Mouse (Mus musculus) liver, embryonic 12.5 days (tissue): Measurements from ENCODE around the gene Capns1. TPM values are rescaled to one million over a fixed set of nuclear protein-coding genes. Genes with fewer than 3 reads are reported as not detected.
"Not testable (repeated sequence)": the region's sequence is repeated elsewhere in the genome, so short reads cannot be mapped to it uniquely, and the experiment has no call there.

Experiments used
- ATAC-seq: fragments of 200-750 bp; cut with Nextera tagmentation; 2 replicates; pipeline ENCODE4 v1.8.0; 2017; ENCODE audit warnings: moderate number of reproducible peaks, mild to moderate bottlenecking, moderate library complexity
- H3K27ac ChIP-seq: fragments of 300-500 bp; sonication (generic); 2 replicates; pipeline ENCODE4 v1.5.1; 2016; ENCODE audit warnings: mild to moderate bottlenecking
- H3K27me3 ChIP-seq: fragments of 300-500 bp; sonication (generic); replicated peaks from 2 replicates; pipeline ENCODE4 v1.6.1; 2016; ENCODE audit warnings: mild to moderate bottlenecking, moderate library complexity
- H3K36me3 ChIP-seq: fragments of 300-500 bp; sonication (generic); 2 replicates; pipeline ENCODE4 v1.6.1; 2016; ENCODE audit warnings: mild to moderate bottlenecking, moderate library complexity
- H3K4me1 ChIP-seq: fragments of 300-500 bp; sonication (generic); 2 replicates; pipeline ENCODE4 v1.6.1; 2016
- H3K4me2 ChIP-seq: fragments of 300-500 bp; sonication (generic); 2 replicates; pipeline ENCODE4 v1.6.1; 2016; ENCODE audit warnings: mild to moderate bottlenecking, moderate library complexity
- H3K4me3 ChIP-seq: fragments of 300-500 bp; sonication (generic); 2 replicates; pipeline ENCODE4 v1.5.1; 2016; ENCODE audit warnings: mild to moderate bottlenecking, moderate library complexity
- H3K9ac ChIP-seq: fragments of 300-500 bp; sonication (generic); 2 replicates; pipeline ENCODE4 v1.6.1; 2016; ENCODE audit warnings: mild to moderate bottlenecking, moderate library complexity
- H3K9me3 ChIP-seq: fragments of 300-500 bp; sonication (generic); replicated peaks from 2 replicates; pipeline ENCODE4 v1.6.1; 2016; ENCODE audit warnings: mild to moderate bottlenecking, moderate library complexity
- WGBS: fragments of 180-500 bp; shearing (Covaris S2); methylation state at CpG from one replicate; pipeline ENCODE4 v1.1.7; 2016; ENCODE audit not compliant: insufficient replicate concordance; 5-methylcytosine and 5-hydroxymethylcytosine counted together
- polyA plus RNA-seq: library from polyadenylated mRNA; unstranded; fragments of >200 nt; fragmentation: Nextera tagmentation; extraction: Ambion mirVana; gene quantifications from 2 replicates; pipeline ENCODE4 v1.2.1, GENCODE M21; 2016

Gene Capns1
- polyA plus RNA-seq, 1 experiment from 2014 or later = 49.2 TPM

GRCm38 (mm10) chr7:30200661-30201060 is 2.0 kb upstream of the Capns1 start:
- not testable (repeated sequence) for H3K27ac ChIP-seq, H3K9me3 ChIP-seq, H3K27me3 ChIP-seq, H3K4me2 ChIP-seq, H3K4me3 ChIP-seq, H3K36me3 ChIP-seq, H3K9ac ChIP-seq, ATAC-seq
- peaks cover 30% of the 10 kb centered on the region for H3K4me1 ChIP-seq
- WGBS = 71% methylated on average over 5 of the region's 5 CpGs

DNA sequence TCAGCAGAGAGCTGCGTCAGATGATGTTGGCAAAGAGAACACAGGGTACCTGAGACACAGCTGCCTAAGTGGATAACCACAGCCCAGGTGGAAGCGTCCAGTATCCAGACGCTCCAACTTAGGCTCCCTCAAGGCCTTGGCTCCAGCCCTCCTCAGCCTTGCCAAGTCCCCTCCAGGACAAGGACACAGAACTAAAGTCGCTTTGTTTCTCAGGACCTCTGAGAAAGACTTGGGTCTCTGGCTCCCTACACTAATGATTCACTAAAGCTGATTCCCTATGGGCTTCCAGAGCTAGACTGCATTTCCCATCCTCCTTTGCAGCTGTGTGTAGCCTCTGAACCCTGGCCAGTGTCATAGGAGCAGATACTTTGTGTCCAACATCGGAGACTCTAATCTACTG is 1.6 kb upstream of the Capns1 start:
- H3K4me1 ChIP-seq = peaks cover 34% of the 10 kb centered on the region
- WGBS = 76% methylated on average over 5 of the region's 5 CpGs
- H3K4me2 ChIP-seq = no peak overlapping the region
- no peaks in the 10 kb centered on the region for H3K27me3 ChIP-seq
- ATAC-seq = no peak
- no peak overlapping the region for H3K27ac ChIP-seq
- no peak overlapping the region for H3K4me3 ChIP-seq
- no peak overlapping the region for H3K9ac ChIP-seq
- H3K9me3 ChIP-seq = no peaks in the 10 kb centered on the region
- no peaks in the 10 kb centered on the region for H3K36me3 ChIP-seq

DNA sequence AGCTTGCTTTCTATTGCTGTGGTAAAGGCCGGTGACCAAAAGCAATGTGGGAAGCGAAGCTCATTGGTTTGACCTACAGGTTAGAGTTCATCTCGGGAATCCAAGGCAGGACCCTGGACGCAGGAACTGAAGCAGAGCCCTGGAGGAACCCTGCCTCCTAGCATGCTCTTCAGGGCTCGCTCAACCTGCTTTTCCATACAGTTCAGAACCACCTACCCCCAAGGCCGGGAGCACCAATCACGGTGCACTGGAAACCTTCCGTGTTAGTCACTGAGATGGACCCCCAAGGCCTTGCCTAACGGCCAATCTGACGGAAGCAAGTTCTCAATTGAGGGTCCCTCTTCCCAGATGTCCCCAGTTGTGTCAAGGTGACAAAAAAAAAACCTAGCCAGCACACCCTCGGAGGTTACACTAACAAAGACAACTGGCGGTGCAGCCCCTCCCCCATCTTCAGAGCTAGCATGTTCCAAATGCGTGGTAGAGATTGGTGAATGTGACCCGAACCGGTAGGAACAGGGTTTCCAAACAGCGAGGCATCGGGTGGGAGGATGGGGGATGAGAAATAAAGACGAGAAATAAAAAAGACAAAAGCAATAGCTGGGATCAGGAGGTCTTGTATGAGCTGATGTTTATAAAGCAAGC is 1.0 kb upstream of the Capns1 start:
- no peak for ATAC-seq
- Histone ChIP-seq H3K9me3 (no peaks in the 10 kb centered on the region), H3K4me2 (no peak overlapping the region), H3K4me3 (no peak overlapping the region), H3K9ac (no peak overlapping the region), H3K27me3 (no peaks in the 10 kb centered on the region), H3K4me1 (peaks cover 33% of the 10 kb centered on the region), H3K36me3 (no peaks in the 10 kb centered on the region), H3K27ac (no peak overlapping the region)
- WGBS = 67% methylated on average over 18 of the region's 18 CpGs

- H3K4me3 ChIP-seq = no peak overlapping the region
- no peak for ATAC-seq
- no peaks in the 10 kb centered on the region for H3K9me3 ChIP-seq
- H3K9ac ChIP-seq = no peak overlapping the region
- H3K4me2 ChIP-seq = no peak overlapping the region
- 65% methylated on average over 5 of the region's 5 CpGs for WGBS
- H3K36me3 ChIP-seq = peaks cover 6% of the 10 kb centered on the region
- H3K27ac ChIP-seq = no peak overlapping the region
- H3K27me3 ChIP-seq = no peaks in the 10 kb centered on the region
- H3K4me1 ChIP-seq = peaks cover 34% of the 10 kb centered on the region
These were observed 950 bp downstream of the Capns1 start for GRCm38 (mm10) chr7:30197592-30198129.

DNA sequence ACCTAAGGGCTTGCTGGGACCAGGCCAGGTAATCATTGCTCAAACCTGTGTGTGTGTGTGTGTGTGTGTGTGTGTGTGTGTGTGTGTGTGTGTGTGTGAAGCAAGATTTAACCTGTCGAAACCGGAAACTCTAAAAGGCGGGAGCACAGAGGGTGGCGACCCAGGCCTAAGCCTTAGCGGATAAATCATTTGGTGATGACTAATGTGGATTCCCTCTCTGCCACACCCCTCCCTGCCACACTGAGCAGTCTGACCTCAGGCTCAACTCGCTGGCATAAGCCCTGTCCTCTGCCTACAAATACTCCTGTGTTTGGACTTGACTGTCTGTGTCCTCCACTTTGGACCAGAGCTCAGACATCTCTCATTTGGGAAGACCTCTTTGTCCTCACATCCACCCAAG is 2.4 kb downstream of the Capns1 start:
- Histone ChIP-seq H3K27me3 (no peaks in the 10 kb centered on the region), H3K9ac (no peak overlapping the region), H3K4me2 (no peak overlapping the region), H3K4me3 (no peak overlapping the region), H3K4me1 (peaks cover 37% of the 10 kb centered on the region), H3K27ac (0 out of 2 replicates have a peak overlapping the region, but pooled peaks have one; percentile 38), H3K36me3 (peaks cover 20% of the 10 kb centered on the region), H3K9me3 (no peaks in the 10 kb centered on the region)
- ATAC-seq = no peak
- WGBS = 52% methylated on average over 6 of the region's 6 CpGs

DNA sequence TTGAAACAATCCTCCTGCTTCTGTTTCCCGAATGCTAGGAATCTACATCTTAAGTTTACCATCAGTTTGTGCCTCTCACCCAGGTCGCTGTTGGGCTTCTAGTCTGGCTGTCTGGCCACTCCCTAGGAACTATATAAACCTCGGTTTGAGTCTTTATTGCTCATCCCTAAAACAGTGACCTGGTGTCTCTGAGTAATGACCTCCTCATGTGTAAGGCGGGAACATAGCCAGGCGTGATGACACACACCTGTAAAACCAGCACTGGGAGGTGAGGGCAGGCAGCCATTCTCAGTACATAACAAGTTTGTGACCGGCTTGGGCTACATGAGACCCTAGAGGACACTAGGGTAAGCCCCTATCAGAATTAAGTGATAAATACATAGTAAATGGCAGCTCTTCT is 3.1 kb downstream of the Capns1 start:
- Histone ChIP-seq H3K9ac (peak overlapping the region; percentile 87), H3K4me3 (peak overlapping the region; percentile 79), H3K4me2 (peak overlapping the region; percentile 88), H3K9me3 (no peaks in the 10 kb centered on the region), H3K27ac (peak overlapping the region; percentile 92), H3K4me1 (peaks cover 37% of the 10 kb centered on the region), H3K27me3 (no peaks in the 10 kb centered on the region), H3K36me3 (peaks cover 28% of the 10 kb centered on the region)
- 66% methylated on average over 6 of the region's 6 CpGs for WGBS
- ATAC-seq = no peak

DNA sequence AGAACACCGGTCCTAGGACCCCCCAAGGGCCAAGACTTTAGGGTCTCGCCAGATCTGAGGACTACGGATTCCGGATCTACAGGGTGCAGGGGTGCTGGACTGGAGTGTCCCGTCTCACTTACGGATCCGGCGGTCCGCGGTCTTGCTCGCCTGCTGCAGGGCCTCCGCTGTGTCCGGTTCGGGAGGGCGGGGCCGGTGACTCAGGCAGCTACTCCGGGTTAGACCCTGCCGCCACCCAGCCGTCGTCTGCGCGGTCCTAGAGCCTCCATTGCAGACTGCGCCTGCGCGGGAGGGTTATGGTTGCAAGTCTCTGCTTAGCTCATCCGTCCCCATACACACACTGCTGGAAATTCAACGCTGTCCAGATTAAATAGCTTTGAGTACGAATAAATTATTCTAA is 3.7 kb downstream of the Capns1 start:
- Histone ChIP-seq H3K4me2 (peak overlapping the region; percentile 88), H3K4me1 (peaks cover 37% of the 10 kb centered on the region), H3K9me3 (no peaks in the 10 kb centered on the region), H3K36me3 (peaks cover 33% of the 10 kb centered on the region), H3K9ac (peak overlapping the region; percentile 87), H3K4me3 (peak overlapping the region; percentile 79), H3K27ac (peak overlapping the region; percentile 92), H3K27me3 (no peaks in the 10 kb centered on the region)
- WGBS = under 1% methylated on average over 28 of the region's 28 CpGs
- ATAC-seq = peak; percentile 90

DNA sequence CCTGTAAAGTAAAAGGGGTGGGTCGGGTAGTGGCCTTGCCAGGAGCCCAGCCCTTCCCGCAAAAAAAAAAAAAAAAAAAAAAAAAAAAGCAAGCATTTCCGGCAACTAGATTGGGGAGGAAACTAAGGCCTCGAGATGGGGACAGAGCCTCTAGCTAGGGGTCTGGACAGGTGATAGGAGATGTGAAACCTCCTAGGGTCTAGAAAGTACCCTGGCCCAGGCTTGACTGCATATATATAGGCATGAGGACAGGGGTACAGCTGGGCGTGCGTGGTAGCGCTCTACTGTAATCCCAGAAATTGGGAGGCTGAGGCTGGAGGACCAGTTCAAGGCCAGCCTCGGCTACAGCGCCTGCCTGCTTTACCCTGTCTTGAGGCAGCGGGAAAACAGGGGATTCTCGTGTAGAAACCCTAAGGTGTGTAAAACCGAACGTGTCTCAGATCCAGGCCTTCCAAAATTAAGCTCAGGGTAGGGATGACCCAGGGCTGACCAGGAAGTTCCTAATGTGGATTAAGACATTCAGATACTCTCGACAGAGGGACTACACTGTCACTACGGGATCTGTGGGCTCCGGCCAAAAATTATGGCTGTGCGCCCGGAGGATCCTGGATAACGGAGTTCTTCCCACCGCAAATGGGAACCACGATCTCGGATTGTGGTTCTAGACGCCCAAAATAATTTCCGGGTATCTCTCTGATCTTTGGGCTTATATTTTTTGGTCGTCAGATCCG is 4.3 kb downstream of the Capns1 start:
- Histone ChIP-seq H3K9me3 (no peaks in the 10 kb centered on the region), H3K27me3 (no peaks in the 10 kb centered on the region), H3K36me3 (peaks cover 38% of the 10 kb centered on the region), H3K4me3 (peak overlapping the region; percentile 79), H3K4me2 (peak overlapping the region; percentile 88), H3K9ac (peak overlapping the region; percentile 87), H3K4me1 (peaks cover 37% of the 10 kb centered on the region), H3K27ac (peak overlapping the region; percentile 92)
- ATAC-seq = peak; percentile 51
- under 1% methylated on average over 26 of the region's 26 CpGs for WGBS

GRCm38 (mm10) chr7:30193581-30194100 is 5.0 kb downstream of the Capns1 start:
- no peaks in the 10 kb centered on the region for H3K27me3 ChIP-seq
- H3K9ac ChIP-seq = peak overlapping the region; percentile 87
- no peaks in the 10 kb centered on the region for H3K9me3 ChIP-seq
- H3K36me3 ChIP-seq = peaks cover 44% of the 10 kb centered on the region
- ATAC-seq = peak; percentile 80
- peak overlapping the region; percentile 88 for H3K4me2 ChIP-seq
- peak overlapping the region; percentile 92 for H3K27ac ChIP-seq
- H3K4me1 ChIP-seq = peaks cover 36% of the 10 kb centered on the region
- WGBS = 2% methylated on average over 26 of the region's 26 CpGs
- peak overlapping the region; percentile 79 for H3K4me3 ChIP-seq

DNA sequence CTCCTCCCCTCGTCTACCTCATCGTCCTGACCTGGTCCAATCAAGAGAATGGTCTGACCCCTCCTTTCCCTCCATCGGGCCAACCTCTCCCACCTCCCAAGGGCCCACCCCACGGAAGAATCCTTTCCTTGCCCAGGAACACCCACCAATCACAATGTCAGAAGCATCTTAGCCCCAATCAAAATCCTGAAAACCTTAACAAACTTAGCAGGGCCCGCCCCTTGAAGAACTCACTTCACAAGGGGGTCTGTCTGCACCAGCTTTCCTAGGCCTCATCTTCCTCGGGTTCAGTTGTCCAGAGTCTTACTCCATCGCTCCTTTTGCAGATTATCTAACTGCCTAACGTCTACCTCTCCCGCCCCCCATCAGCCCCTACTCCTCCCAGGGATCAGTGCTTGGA is 5.6 kb downstream of the Capns1 start:
- no peaks in the 10 kb centered on the region for H3K27me3 ChIP-seq
- H3K36me3 ChIP-seq = peaks cover 51% of the 10 kb centered on the region
- H3K4me1 ChIP-seq = peaks cover 32% of the 10 kb centered on the region
- peak overlapping the region; percentile 88 for H3K4me2 ChIP-seq
- no peak for ATAC-seq
- WGBS = 57% methylated on average over 9 of the region's 9 CpGs
- peak overlapping the region; percentile 87; the same call in 1 of the 2 replicates for H3K9ac ChIP-seq
- H3K9me3 ChIP-seq = no peaks in the 10 kb centered on the region
- peak overlapping the region; percentile 92 for H3K27ac ChIP-seq
- H3K4me3 ChIP-seq = peak overlapping the region; percentile 79

GRCm38 (mm10) chr7:30192088-30192487 is 6.5 kb downstream of the Capns1 start:
- Histone ChIP-seq H3K27ac (no peak overlapping the region), H3K27me3 (no peaks in the 10 kb centered on the region), H3K4me2 (no peak overlapping the region), H3K9ac (no peak overlapping the region), H3K9me3 (no peaks in the 10 kb centered on the region), H3K4me1 (peaks cover 32% of the 10 kb centered on the region), H3K36me3 (peaks cover 60% of the 10 kb centered on the region), H3K4me3 (no peak overlapping the region)
- 86% methylated on average over 12 of the region's 12 CpGs for WGBS
- ATAC-seq = no peak

DNA sequence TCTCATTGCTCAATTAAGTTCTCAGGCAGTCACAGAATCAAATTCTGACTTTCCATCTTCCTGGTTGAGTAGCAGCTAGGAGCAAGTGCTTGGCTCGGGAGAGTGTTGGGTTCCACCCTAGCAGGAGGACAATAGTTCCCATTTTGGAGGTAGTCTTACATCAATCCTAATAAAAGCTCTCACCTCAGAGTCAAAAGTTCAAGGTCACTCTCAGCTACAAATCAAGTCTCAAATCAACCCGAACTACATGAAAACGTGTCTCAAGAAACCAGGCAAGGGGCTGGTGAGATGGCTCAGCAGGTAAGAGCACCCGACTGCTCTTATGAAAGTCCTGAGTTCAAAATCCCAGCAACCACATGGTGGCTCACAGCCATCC is 9.5 kb downstream of the Capns1 start:
- 86% methylated on average over 4 of the region's 4 CpGs for WGBS
- H3K9ac ChIP-seq = no peak overlapping the region
- no peaks in the 10 kb centered on the region for H3K27me3 ChIP-seq
- H3K27ac ChIP-seq = no peak overlapping the region
- no peak for ATAC-seq
- no peak overlapping the region for H3K4me3 ChIP-seq
- no peak overlapping the region for H3K4me2 ChIP-seq
- H3K4me1 ChIP-seq = peaks cover 24% of the 10 kb centered on the region
- peaks cover 77% of the 10 kb centered on the region for H3K36me3 ChIP-seq
- no peaks in the 10 kb centered on the region for H3K9me3 ChIP-seq
